Mouse (Mus musculus) spleen, postnatal 10 days (tissue): ENCODE data around the gene Snta1.

Source experiments
- DNase-seq, 2 experiments: peaks; one replicate each; pipeline ENCODE4 v3.0.0; 2021 to 2022; ENCODE audit warnings: low spot score in 2 of 2

Snta1 gene

GRCm38 (mm10) chr2:154407643-154408445, at the start of gene Snta1:
Gene Snta1 (minus strand): TSS chr2:154408099.
- DNase-seq, result peak; percentile 77 to 85

GRCm38 (mm10) chr2:154456621-154457020, 48.7 kb upstream of the Snta1 start:
- no peak for DNase-seq

- DNase-seq, result peak in 1 of 2 experiments; percentile 25
Observed at GRCm38 (mm10) chr2:154455776-154456175, 47.9 kb upstream of the Snta1 start.

- DNase-seq, result no peak
Observed at GRCm38 (mm10) chr2:154454605-154455004, 46.7 kb upstream of the Snta1 start.

GRCm38 (mm10) chr2:154454099-154454498, 46.2 kb upstream of the Snta1 start:
- no peak for DNase-seq

- no peak for DNase-seq
Observed at GRCm38 (mm10) chr2:154452951-154453350, 45.1 kb upstream of the Snta1 start.

GRCm38 (mm10) chr2:154448633-154449032, 40.7 kb upstream of the Snta1 start:
- no peak for DNase-seq

GRCm38 (mm10) chr2:154447821-154448220, 39.9 kb upstream of the Snta1 start:
- DNase-seq, result no peak

GRCm38 (mm10) chr2:154440453-154440852, 32.6 kb upstream of the Snta1 start:
- DNase-seq, result no peak

GRCm38 (mm10) chr2:154437191-154437527, 29.3 kb upstream of the Snta1 start:
- DNase-seq, result no peak

GRCm38 (mm10) chr2:154436458-154437190, 28.7 kb upstream of the Snta1 start, which contains the start of gene Cbfa2t2:
Gene Cbfa2t2 (plus strand): TSS chr2:154436481.
- DNase-seq, result peak in 1 of 2 experiments; percentile 65

- peak; percentile 94 to 99 for DNase-seq
Observed at GRCm38 (mm10) chr2:154436076-154436457, 28.2 kb upstream of the Snta1 start.

GRCm38 (mm10) chr2:154434690-154435089, 26.8 kb upstream of the Snta1 start:
- DNase-seq, result no peak

- no peak for DNase-seq
Observed at GRCm38 (mm10) chr2:154433391-154433790, 25.5 kb upstream of the Snta1 start.

GRCm38 (mm10) chr2:154432696-154433095, 24.8 kb upstream of the Snta1 start:
- no peak for DNase-seq

GRCm38 (mm10) chr2:154430566-154430965, 22.7 kb upstream of the Snta1 start:
- DNase-seq, result no peak

- no peak for DNase-seq
Observed at GRCm38 (mm10) chr2:154427853-154428360, 20.0 kb upstream of the Snta1 start.

- no peak for DNase-seq
Observed at GRCm38 (mm10) chr2:154426905-154427852, 19.3 kb upstream of the Snta1 start.

- no peak for DNase-seq
Observed at GRCm38 (mm10) chr2:154426188-154426904, 18.4 kb upstream of the Snta1 start.

GRCm38 (mm10) chr2:154425522-154425921, 17.6 kb upstream of the Snta1 start:
- DNase-seq, result no peak

- no peak for DNase-seq
Observed at GRCm38 (mm10) chr2:154423548-154423947, 15.6 kb upstream of the Snta1 start.
